Mouse (Mus musculus): ENCODE measurements around the gene Ilvbl. TPM values are rescaled to one million over a fixed set of nuclear protein-coding genes. Genes with fewer than 3 reads are reported as not detected.

Ilvbl gene
- polyA plus RNA-seq, 1 experiment from 2014 or later = 27.5 TPM

Small RNA genes lying within 50 kb of the gene (microRNA-seq; reads per million reads assigned to microRNA genes)
- not detected for gene Gm27541

Other genes starting within 250 kb of the Ilvbl start
- gene Agpat3, start 221.9 kb upstream of the Ilvbl start, polyA plus RNA-seq (2014; fragmentation: Nextera tagmentation; extraction: Ambion mirVana) = 37.8 and 46.3 TPM in 2 replicates
- gene Rrp1, start 161.3 kb upstream of the Ilvbl start, polyA plus RNA-seq (2014; fragmentation: Nextera tagmentation; extraction: Ambion mirVana) = 223 and 244 TPM in 2 replicates
- gene Cstb, start 148.7 kb upstream of the Ilvbl start, polyA plus RNA-seq (2014; fragmentation: Nextera tagmentation; extraction: Ambion mirVana) = 109 and 115 TPM in 2 replicates
- gene Pdxk, start 109.4 kb upstream of the Ilvbl start, polyA plus RNA-seq (2014; fragmentation: Nextera tagmentation; extraction: Ambion mirVana) = 6.2 and 6.4 TPM in 2 replicates
- not detected in 2 replicates for gene Olfr1358, start 56.9 kb upstream of the Ilvbl start, polyA plus RNA-seq (2014; fragmentation: Nextera tagmentation; extraction: Ambion mirVana)
- 9.3 and 9.4 TPM in 2 replicates for gene Syde1, start 17.6 kb downstream of the Ilvbl start, polyA plus RNA-seq (2014; fragmentation: Nextera tagmentation; extraction: Ambion mirVana)
- gene Olfr1357, start 43.7 kb downstream of the Ilvbl start, polyA plus RNA-seq (2014; fragmentation: Nextera tagmentation; extraction: Ambion mirVana) = not detected in 2 replicates
- gene Casp14, start 143.9 kb downstream of the Ilvbl start, polyA plus RNA-seq (2014; fragmentation: Nextera tagmentation; extraction: Ambion mirVana) = not detected in 2 replicates
- 0.10 and 0.21 TPM in 2 replicates for gene Ccdc105, start 178.7 kb downstream of the Ilvbl start, polyA plus RNA-seq (2014; fragmentation: Nextera tagmentation; extraction: Ambion mirVana)
- gene Slc1a6, start 206.2 kb downstream of the Ilvbl start, polyA plus RNA-seq (2014; fragmentation: Nextera tagmentation; extraction: Ambion mirVana) = 1.1 TPM in 2 replicates